Mouse (Mus musculus) layer of hippocampus, adult 9-10 months (tissue): ENCODE measurements around the gene Ccnt1.
"Not testable (repeated sequence)": the region's sequence is repeated elsewhere in the genome, so short reads cannot be mapped to it uniquely, and the experiment has no call there.

Experiments used
- DNase-seq: peaks from one replicate; pipeline ENCODE4 v3.0.0; 2022; ENCODE audit warnings: low spot score

Ccnt1 gene

GRCm38 (mm10) chr15:98543341-98543740, 27.4 kb downstream of the Ccnt1 start:
- DNase-seq, result no peak

DNA sequence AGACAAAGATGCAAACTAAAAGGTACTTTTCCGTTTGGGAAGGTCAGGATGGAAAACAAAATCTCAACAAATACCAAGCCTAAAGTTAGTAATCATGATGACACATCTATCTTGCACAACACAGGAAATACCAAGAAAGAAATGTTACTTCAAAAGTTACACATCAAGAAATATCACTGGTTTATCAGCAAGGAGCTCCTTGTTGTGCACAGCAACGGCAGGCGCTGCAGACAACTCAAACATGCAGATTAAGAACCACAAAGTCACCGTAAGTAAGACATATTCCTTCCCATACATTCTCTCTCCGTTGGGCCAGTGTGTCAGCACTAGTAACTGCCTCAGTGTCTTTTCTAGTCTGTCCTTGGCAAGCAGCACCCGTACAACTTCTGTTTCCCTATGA, 29.7 kb downstream of the Ccnt1 start:
- no peak for DNase-seq

DNA sequence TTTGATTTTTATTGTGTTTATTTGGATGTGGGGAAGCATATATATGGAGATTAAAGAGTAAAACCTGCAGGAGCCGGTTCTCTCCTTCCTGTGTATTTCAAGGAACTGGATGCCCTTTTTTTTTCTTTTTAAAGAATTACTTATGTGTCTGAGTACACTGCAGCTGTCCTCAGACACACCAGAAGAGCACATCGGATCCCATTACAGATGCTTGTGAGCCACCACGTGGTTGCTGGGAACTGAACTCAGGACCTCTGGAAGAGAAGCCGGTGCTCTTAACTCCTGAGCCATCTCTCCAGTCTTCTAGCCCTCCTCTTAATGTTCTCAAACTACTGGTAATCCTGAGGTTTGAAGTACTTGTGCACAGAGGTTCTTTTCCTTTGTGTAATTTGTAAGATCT, 32.8 kb downstream of the Ccnt1 start:
- no peak for DNase-seq

GRCm38 (mm10) chr15:98536828-98537510, 33.8 kb downstream of the Ccnt1 start:
- no peak for DNase-seq

GRCm38 (mm10) chr15:98535921-98536320, 34.8 kb downstream of the Ccnt1 start:
- no peak for DNase-seq

DNA sequence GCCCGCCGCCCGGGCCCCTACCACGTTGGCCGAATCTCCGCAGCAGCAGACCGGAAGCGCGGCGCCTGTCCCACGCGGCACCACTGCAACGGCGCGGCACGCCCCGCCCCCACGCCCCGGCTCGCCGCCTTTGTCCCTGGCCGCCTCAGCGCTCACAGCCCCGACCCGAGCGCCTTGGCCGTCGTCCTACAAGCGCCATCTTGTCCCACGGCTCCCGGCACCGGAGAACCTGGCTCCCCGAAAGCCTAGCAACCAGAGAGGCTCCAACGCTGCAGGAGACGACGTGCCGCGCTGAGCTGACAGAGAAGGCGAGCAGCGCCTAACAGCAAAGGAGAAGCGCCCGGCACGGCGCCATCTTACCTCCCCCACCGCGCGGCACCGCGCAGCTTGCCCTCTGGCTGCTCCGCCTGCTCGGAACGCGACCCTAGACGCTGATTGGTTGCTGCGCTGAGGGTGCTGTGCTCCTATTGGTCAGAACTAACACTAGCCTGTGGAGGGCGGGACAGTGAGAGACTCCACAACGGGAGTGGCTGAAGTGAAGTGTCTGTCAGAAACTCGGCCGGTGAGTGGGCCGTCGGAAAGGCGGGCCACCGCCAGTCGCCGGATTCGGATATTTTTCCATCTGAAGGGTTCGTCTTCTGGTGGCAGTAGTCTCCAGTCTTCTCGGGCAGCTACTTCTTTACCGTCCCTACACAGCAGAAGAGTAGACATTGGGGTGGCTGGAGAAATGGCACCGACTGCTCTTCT, 36.7 kb downstream of the Ccnt1 start, which contains the start of gene Kansl2:
Gene Kansl2, minus strand, starts transcription at position 384 of the 747 bp plus-strand sequence.
- peak; percentile 98 for DNase-seq

DNA sequence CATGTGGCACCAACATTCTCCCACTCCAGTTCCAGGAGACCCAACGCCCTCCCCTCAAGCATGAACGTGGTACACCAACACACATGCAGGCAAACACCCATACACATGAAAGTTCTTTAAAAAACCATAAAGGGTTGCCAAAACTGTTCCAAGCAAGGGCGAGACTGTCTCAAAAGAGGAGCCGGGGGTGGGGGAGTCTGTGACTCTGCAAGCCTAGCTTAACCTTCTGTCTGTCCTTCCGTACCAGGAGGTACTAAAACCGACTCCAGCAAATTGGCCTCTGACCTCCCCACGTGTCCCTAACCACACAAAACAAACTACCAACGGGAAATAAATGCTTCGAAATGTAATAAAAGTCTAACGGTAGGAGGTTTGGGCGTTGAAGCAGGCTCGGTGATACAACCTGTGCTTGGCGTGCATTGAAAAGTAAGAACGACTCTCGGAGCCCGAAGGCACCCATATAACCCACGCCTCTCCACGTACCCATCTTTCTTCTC, 37.6 kb downstream of the Ccnt1 start:
- DNase-seq, result no peak

GRCm38 (mm10) chr15:98532281-98532680, 38.4 kb downstream of the Ccnt1 start:
- no peak for DNase-seq

DNA sequence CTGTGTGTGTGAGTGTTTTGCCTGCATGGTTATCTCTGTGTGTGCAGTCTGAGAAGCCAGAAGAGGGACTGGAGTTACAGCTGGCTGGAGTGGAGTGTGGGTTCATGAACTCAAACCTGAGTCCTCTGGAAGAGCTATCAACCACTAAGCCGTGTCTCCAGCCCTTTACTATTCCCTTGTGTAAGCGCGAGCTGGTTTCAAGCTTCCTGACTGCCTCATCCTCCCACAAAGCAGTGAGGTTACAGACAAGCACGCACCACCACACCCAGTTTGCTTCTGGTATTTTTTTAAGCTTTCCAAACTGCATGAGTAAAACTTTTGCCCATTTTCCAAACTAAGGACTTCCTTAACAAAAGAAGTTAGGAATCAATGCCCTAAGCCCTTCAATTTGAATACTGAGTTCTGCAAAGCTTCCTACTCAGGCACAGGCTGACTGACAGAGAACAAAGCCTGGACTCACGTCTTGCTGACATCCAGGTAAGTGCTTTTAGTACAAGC, 42.6 kb downstream of the Ccnt1 start:
- DNase-seq, result no peak

GRCm38 (mm10) chr15:98527056-98527771, 43.5 kb downstream of the Ccnt1 start:
- DNase-seq, result no peak

GRCm38 (mm10) chr15:98526057-98526456, 44.7 kb downstream of the Ccnt1 start:
- no peak for DNase-seq

GRCm38 (mm10) chr15:98521245-98521644, 49.5 kb downstream of the Ccnt1 start:
- DNase-seq, result no peak

DNA sequence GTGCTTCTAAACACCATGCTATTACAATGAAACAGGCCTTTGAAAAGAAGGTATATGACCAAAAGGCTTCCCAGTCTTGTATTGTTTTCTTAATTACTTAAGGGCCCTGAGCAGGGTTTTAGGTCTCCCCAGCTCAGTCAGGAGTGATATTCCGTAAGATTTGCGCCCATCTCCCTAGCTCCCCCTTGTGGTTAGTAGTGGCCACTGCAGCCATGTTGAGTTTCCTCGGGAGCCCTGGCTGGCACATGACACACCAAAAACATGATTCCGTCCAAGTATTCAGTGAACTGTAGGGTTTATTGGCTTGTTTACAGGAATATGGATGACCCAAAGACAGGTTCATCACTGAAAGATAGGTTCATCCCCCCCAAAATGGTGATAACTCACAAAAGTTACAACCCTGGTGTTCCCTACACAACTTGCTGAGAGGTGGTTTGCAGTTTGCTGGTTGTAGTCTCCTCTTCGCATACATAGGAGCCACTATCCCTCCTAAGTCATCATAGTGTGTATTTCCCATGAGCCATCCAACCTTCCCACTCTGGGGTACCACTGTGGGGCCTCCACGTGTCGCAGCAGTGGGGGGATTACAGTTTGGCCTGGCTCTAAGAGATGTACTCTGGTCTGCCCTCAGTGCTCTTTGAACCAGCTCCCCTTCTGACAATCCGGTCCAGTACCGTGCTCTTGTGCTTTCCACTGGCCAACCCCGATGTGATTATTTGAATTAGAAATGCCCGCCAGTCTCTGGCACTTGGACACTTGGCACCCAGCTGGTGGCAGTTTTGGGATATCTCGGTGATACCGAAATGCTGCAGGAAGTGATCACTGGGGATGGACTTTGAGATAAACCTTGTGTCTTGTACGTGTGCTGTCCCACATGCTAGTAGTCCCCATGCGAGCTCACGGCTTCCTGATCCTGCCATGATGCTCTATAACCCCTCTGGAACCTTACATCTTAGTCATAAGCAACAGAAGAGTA, 53.1 kb downstream of the Ccnt1 start:
- no peak for DNase-seq

- DNase-seq, result not testable (repeated sequence)
Measured at GRCm38 (mm10) chr15:98514845-98515244, 55.9 kb downstream of the Ccnt1 start.

- no peak for DNase-seq
Measured at GRCm38 (mm10) chr15:98514146-98514545, 56.6 kb downstream of the Ccnt1 start.

GRCm38 (mm10) chr15:98513676-98514075, 57.0 kb downstream of the Ccnt1 start:
- DNase-seq, result not testable (repeated sequence)

- DNase-seq, result no peak
Measured at GRCm38 (mm10) chr15:98512799-98513321, 57.9 kb downstream of the Ccnt1 start.

GRCm38 (mm10) chr15:98512232-98512631, 58.5 kb downstream of the Ccnt1 start:
- no peak for DNase-seq

DNA sequence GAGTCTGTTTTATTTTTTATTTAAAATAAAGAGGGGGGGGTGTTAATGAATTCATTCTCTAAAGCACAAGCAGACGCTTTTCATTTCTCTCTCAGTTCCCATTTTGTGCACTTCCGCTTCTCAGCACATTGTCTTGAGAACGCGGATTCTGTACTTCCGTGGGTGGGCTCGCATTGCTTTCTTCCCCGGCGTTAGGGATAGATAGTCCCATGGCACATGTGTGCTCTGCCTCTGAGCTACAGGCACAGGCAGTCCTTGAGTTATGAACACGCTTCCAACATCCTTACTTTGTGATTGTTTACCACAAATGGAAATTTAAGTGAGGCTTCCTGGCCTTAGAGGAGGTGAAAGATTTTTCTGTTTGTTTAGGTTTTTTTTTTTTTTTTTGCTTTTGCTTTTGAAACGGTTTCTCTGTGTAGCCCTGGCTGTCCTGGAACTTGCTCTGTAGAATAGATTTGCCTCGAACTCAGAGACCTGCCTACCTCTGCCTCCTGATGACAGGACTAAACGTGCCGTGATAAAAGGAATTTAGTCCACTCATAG, 59.3 kb downstream of the Ccnt1 start:
- DNase-seq, result no peak
